Mouse (Mus musculus): Measurements from ENCODE around the gene Gm7544.
"Not testable (repeated sequence)": the region's sequence is repeated elsewhere in the genome, so short reads cannot be mapped to it uniquely, and the experiment has no call there.

Gene Gm7544

GRCm38 (mm10) chr1:82955913-82956312 is at the start of gene Gm7544:
Gm7544 (minus strand) TSS chr1:82956013.
- DNase-seq (ENCODE audit: low read depth, low spot score) = not testable (repeated sequence)

GRCm38 (mm10) chr1:83000306-83000705 is 44.5 kb upstream of the Gm7544 start, which contains the start of gene Gm47959:
Gm47959 (plus strand) TSS chr1:83000548.
- DNase-seq (ENCODE audit: low read depth, low spot score) = not testable (repeated sequence)

GRCm38 (mm10) chr1:82993947-82994346 is 38.1 kb upstream of the Gm7544 start:
- DNase-seq (ENCODE audit: low read depth, low spot score) = no peak

DNA sequence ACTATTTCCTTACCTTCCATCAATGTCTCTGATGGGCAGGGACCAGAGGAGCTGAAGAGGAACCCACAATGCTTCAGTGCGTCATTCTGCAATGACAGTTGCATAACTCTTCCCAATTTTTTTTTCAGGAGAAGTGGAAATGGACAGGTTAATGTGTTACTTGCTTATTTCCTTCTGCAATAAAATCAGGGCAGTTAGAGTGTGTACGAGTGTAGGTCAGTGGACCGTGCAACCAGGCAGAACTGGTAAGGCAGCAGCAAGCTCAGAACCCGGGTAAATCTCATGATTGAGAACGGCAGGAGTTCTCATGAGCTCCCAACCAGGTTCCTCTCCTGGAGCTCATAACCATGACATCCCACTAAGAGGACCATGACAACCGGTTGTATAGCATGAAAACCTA is 36.3 kb upstream of the Gm7544 start:
- DNase-seq (ENCODE audit: low read depth, low spot score) = no peak

DNA sequence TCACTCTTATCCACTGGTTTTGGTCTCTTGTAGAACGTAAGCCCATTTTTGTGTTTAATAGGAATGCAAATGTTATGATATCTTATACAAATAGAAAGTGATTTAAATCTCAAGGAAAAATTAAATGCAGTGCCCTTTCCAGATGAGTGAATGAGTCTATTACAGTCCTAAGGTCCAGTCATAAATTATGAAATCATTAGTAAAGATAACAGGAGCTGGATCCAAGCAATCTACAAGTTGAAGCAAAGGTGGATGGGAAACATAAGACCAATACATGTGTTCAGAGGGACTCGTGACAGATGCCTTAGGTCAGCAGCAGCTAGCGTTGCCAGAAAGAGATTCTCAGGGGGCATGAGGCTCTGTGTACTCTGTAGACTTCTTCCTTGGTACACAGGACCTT is 35.8 kb upstream of the Gm7544 start:
- DNase-seq (ENCODE audit: low read depth, low spot score) = no peak

- DNase-seq (ENCODE audit: low read depth, low spot score) = no peak
Observed at GRCm38 (mm10) chr1:82991062-82991461, 35.2 kb upstream of the Gm7544 start.

- peak; percentile 88 for DNase-seq (ENCODE audit: low read depth, low spot score)
Observed at GRCm38 (mm10) chr1:82987530-82988198, 31.9 kb upstream of the Gm7544 start.

GRCm38 (mm10) chr1:82986738-82987137 is 30.9 kb upstream of the Gm7544 start:
- no peak for DNase-seq (ENCODE audit: low read depth, low spot score)

- DNase-seq (ENCODE audit: low read depth, low spot score) = no peak
Observed at GRCm38 (mm10) chr1:82977840-82978239, 22.0 kb upstream of the Gm7544 start.

DNA sequence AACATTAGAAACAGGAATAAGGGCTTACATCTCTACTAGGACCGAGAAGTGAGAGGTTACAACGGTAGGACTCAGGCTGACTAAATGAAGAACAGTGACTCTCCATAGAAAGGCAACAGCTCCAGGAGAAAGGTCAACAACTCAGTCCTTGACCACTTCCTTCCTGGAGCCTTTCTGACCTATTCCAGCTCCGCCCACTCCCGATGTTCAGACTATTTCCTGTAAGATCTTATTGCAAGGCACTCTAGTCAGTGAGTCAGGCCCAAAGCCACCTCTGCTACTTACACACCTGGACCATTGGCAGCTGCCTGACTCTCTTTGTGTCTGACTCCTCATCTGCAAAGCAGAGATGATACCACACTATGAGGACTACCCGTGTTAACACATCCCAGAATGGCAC is 19.9 kb upstream of the Gm7544 start:
- DNase-seq (ENCODE audit: low read depth, low spot score) = peak; percentile 55

DNA sequence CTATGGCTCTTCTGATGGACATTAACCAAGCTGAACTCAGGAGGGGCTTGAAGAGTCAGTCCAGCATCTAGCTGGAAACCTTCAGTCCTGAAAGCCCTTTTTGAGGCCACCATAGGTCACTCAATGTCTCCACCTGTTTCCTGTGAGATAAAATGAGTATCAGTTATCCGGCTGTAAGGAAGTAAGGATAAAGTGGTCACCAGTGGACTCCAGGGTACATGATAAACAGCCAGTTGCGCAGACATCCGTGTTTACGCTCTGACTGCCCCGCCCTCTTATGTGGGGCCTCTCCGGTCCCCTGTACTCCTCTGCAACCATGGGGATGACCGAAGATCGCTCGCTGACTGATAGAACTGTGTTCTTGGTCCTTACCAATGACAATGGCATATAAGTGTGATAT is 18.5 kb upstream of the Gm7544 start:
- peak; percentile 25 for DNase-seq (ENCODE audit: low read depth, low spot score)

- peak; percentile 76 for DNase-seq (ENCODE audit: low read depth, low spot score)
Observed at GRCm38 (mm10) chr1:82973901-82974300, 18.1 kb upstream of the Gm7544 start.

DNA sequence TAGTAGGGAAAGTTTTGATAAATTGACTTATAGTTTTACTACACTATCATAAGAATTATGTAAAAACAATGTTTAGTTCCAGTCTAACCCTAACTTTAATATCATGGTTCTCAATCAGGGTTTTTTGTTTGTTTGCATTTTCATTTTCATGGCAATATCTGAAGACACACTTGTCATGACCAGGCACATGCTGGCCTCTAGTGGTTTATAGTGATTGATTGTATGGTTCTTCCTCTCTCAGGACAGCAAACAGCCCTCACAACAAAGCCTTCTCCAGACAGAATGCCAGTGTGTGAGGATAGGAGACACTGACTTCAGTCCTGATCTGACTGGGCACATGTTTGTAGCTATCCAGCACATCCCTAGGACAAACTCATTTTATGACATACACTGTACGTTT is 17.4 kb upstream of the Gm7544 start:
- DNase-seq (ENCODE audit: low read depth, low spot score) = peak; percentile 27

- DNase-seq (ENCODE audit: low read depth, low spot score) = no peak
Observed at GRCm38 (mm10) chr1:82972046-82972445, 16.2 kb upstream of the Gm7544 start.

GRCm38 (mm10) chr1:82966413-82966812 is 10.6 kb upstream of the Gm7544 start:
- DNase-seq (ENCODE audit: low read depth, low spot score) = no peak

GRCm38 (mm10) chr1:82959870-82960385 is 4.1 kb upstream of the Gm7544 start, which contains the start of gene Gm47955:
Gm47955 (plus strand) TSS chr1:82960286.
- DNase-seq (ENCODE audit: low read depth, low spot score) = no peak

GRCm38 (mm10) chr1:82948601-82949000 is 7.2 kb downstream of the Gm7544 start:
- no peak for DNase-seq (ENCODE audit: low read depth, low spot score)

GRCm38 (mm10) chr1:82946029-82946428 is 9.8 kb downstream of the Gm7544 start:
- not testable (repeated sequence) for DNase-seq (ENCODE audit: low read depth, low spot score)

DNA sequence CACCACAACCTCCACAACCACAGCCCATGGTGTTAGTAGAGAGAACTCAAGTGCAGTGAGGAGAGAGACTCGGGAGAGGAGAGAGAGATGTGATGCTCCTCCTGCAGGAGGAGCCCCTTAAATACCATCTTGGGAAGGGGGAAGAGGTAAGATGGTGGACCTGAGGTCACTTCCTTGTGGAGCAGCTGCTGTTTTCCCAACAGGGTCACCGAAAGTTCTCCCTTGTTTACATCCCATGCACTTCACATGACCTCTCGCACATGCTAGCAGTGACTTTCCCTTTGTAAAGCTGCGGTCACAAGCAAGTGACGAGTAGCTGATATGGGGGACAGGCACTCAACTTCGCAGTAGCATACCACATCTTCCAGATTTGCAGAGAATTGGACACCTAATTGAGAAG is 12.5 kb downstream of the Gm7544 start, which contains the start of gene A030003K21Rik:
A030003K21Rik (minus strand) TSS at position 94 of the 400 bp plus-strand sequence.
- DNase-seq (ENCODE audit: low read depth, low spot score) = not testable (repeated sequence)

DNA sequence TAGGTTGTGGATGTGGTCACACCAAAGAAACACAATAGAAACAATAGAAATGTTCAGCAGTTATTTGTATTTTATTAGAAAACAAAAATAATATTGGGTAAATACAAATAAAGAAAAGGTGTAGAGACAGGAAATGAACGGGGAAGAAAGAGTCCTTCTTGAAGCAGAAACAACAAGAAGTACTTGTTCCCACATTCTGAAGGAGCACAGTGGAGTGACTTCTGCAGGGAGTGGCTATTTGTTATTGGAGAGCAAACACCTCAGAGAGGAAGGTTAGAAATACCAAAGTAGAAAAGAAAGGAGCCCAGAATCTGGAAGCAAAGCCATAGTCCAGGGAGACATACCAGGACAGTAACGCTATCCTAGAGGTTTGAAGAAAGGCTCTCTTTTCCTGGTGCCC is 13.3 kb downstream of the Gm7544 start:
- not testable (repeated sequence) for DNase-seq (ENCODE audit: low read depth, low spot score)

- DNase-seq (ENCODE audit: low read depth, low spot score) = no peak
Observed at GRCm38 (mm10) chr1:82938666-82939065, 17.1 kb downstream of the Gm7544 start.

DNA sequence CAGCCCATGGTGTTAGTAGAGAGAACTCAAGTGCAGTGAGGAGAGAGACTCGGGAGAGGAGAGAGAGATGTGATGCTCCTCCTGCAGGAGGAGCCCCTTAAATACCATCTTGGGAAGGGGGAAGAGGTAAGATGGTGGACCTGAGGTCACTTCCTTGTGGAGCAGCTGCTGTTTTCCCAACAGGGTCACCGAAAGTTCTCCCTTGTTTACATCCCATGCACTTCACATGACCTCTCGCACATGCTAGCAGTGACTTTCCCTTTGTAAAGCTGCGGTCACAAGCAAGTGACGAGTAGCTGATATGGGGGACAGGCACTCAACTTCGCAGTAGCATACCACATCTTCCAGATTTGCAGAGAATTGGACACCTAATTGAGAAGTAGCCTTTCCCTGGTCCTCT is 24.5 kb downstream of the Gm7544 start, which contains the start of gene Gm6217:
Gm6217 (minus strand) TSS at position 74 of the 400 bp plus-strand sequence.
- not testable (repeated sequence) for DNase-seq (ENCODE audit: low read depth, low spot score)

DNA sequence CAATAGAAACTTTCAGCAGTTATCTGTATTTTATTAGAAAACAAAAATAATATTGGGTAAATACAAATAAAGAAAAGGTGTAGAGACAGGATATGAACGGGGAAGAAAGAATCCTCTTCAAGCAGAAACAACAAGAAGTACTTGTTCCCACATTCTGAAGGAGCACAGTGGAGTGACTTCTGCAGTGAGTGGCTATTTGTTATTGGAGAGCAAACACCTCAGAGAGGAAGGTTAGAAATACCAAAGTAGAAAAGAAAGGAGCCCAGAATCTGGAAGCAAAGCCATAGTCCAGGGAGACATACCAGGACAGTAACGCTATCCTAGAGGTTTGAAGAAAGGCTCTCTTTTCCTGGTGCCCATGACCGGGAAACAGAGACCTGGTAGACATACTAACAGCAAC is 25.3 kb downstream of the Gm7544 start:
- not testable (repeated sequence) for DNase-seq (ENCODE audit: low read depth, low spot score)
